Mouse (Mus musculus): ENCODE results near the gene Hjurp. TPM values are rescaled to one million over a fixed set of nuclear protein-coding genes. Genes with fewer than 3 reads are reported as not detected.

The Hjurp gene
- polyA plus RNA-seq, 1 experiment from 2014 or later: 66.4 TPM

GRCm38 (mm10) chr1:88289917-88290316 is 12.5 kb upstream of the Hjurp start:
- H3K9me3 ChIP-seq (ENCODE audit: control insufficient read depth, low read length): peaks cover 53% of the 10 kb centered on the region
- no peak overlapping the region for H3K4me3 ChIP-seq (ENCODE audit: low read length)
- WGBS: 41% methylated on average over 4 of the region's 4 CpGs

DNA sequence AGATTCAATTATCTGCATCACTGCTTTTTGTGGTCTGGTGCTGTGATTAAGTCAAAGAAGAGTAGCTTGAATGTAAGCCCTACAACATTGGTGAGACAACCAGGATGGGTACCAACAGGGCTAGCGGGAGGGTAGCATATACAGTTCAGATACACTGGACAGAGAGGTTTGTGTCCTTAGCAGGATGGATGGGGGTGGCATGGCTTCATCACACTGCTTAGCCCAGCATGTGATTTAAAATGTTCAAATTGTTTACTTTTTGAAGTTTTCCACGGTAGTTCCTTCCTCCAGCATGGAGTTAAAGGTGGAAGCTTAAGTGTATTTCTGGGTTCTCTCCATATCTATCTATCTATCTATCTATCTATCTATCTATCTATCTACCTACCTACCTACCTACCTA is 11.7 kb upstream of the Hjurp start:
- no peak overlapping the region for H3K9ac ChIP-seq (ENCODE audit: low read depth, low read length)
- WGBS: 53% methylated on average over 2 of the region's 2 CpGs
- peaks cover 56% of the 10 kb centered on the region for H3K9me3 ChIP-seq (ENCODE audit: control insufficient read depth, low read length)
- H3K27me3 ChIP-seq (replicated peaks; ENCODE audit: control insufficient read depth, insufficient read depth, low read length): no peaks in the 10 kb centered on the region
- no peak for ATAC-seq
- H3K27ac ChIP-seq (ENCODE audit: low read depth, low read length): no peak overlapping the region
- no peaks in the 10 kb centered on the region for H3K36me3 ChIP-seq (ENCODE audit: control insufficient read depth, insufficient read depth, low read length)
- H3K4me3 ChIP-seq (ENCODE audit: low read length): no peak overlapping the region
- H3K4me2 ChIP-seq (ENCODE audit: low read length): no peak overlapping the region
- no peaks in the 10 kb centered on the region for H3K4me1 ChIP-seq (ENCODE audit: control insufficient read depth, insufficient read depth, low read depth, low read length)

More at GRCm38 (mm10) chr1:88289917-88290316, 12.5 kb upstream of the Hjurp start:
- Histone ChIP-seq H3K4me2 (ENCODE audit: low read length) (no peak overlapping the region), H3K9ac (ENCODE audit: low read depth, low read length) (no peak overlapping the region), H3K27ac (ENCODE audit: low read depth, low read length) (no peak overlapping the region), H3K36me3 (ENCODE audit: control insufficient read depth, insufficient read depth, low read length) (no peaks in the 10 kb centered on the region), H3K27me3 (replicated peaks; ENCODE audit: control insufficient read depth, insufficient read depth, low read length) (no peaks in the 10 kb centered on the region), H3K4me1 (ENCODE audit: control insufficient read depth, insufficient read depth, low read depth, low read length) (no peaks in the 10 kb centered on the region)
- no peak for ATAC-seq

GRCm38 (mm10) chr1:88288789-88289127 is 11.3 kb upstream of the Hjurp start:
- Histone ChIP-seq H3K9me3 (ENCODE audit: control insufficient read depth, low read length) (peaks cover 60% of the 10 kb centered on the region), H3K9ac (ENCODE audit: low read depth, low read length) (no peak overlapping the region), H3K36me3 (ENCODE audit: control insufficient read depth, insufficient read depth, low read length) (no peaks in the 10 kb centered on the region), H3K27ac (ENCODE audit: low read depth, low read length) (no peak overlapping the region), H3K27me3 (replicated peaks; ENCODE audit: control insufficient read depth, insufficient read depth, low read length) (no peaks in the 10 kb centered on the region), H3K4me2 (ENCODE audit: low read length) (no peak overlapping the region), H3K4me3 (ENCODE audit: low read length) (no peak overlapping the region), H3K4me1 (ENCODE audit: control insufficient read depth, insufficient read depth, low read depth, low read length) (no peaks in the 10 kb centered on the region)
- ATAC-seq: no peak
- 73% methylated on average over 3 of the region's 3 CpGs for WGBS

GRCm38 (mm10) chr1:88288056-88288788 is 10.8 kb upstream of the Hjurp start:
- H3K4me1 ChIP-seq (ENCODE audit: control insufficient read depth, insufficient read depth, low read depth, low read length): no peaks in the 10 kb centered on the region
- no peak overlapping the region for H3K27ac ChIP-seq (ENCODE audit: low read depth, low read length)
- ATAC-seq: no peak
- peaks cover 65% of the 10 kb centered on the region for H3K9me3 ChIP-seq (ENCODE audit: control insufficient read depth, low read length)
- WGBS: 46% methylated on average over 3 of the region's 3 CpGs
- no peaks in the 10 kb centered on the region for H3K27me3 ChIP-seq (replicated peaks; ENCODE audit: control insufficient read depth, insufficient read depth, low read length)
- no peaks in the 10 kb centered on the region for H3K36me3 ChIP-seq (ENCODE audit: control insufficient read depth, insufficient read depth, low read length)
- no peak overlapping the region for H3K4me3 ChIP-seq (ENCODE audit: low read length)
- H3K9ac ChIP-seq (ENCODE audit: low read depth, low read length): no peak overlapping the region
- H3K4me2 ChIP-seq (ENCODE audit: low read length): no peak overlapping the region

GRCm38 (mm10) chr1:88287697-88287980 is 10.2 kb upstream of the Hjurp start:
- Histone ChIP-seq H3K9me3 (ENCODE audit: control insufficient read depth, low read length) (peaks cover 68% of the 10 kb centered on the region), H3K27ac (ENCODE audit: low read depth, low read length) (no peak overlapping the region), H3K27me3 (replicated peaks; ENCODE audit: control insufficient read depth, insufficient read depth, low read length) (no peaks in the 10 kb centered on the region), H3K4me2 (ENCODE audit: low read length) (no peak overlapping the region), H3K9ac (ENCODE audit: low read depth, low read length) (no peak overlapping the region), H3K36me3 (ENCODE audit: control insufficient read depth, insufficient read depth, low read length) (no peaks in the 10 kb centered on the region), H3K4me1 (ENCODE audit: control insufficient read depth, insufficient read depth, low read depth, low read length) (no peaks in the 10 kb centered on the region), H3K4me3 (ENCODE audit: low read length) (no peak overlapping the region)
- no peak for ATAC-seq
- WGBS: 38% methylated on average over 5 of the region's 5 CpGs

- 77% methylated on average over 13 of the region's 13 CpGs for WGBS
- H3K27me3 ChIP-seq (replicated peaks; ENCODE audit: control insufficient read depth, insufficient read depth, low read length): no peaks in the 10 kb centered on the region
Observed at GRCm38 (mm10) chr1:88286887-88287696, 9.7 kb upstream of the Hjurp start.

GRCm38 (mm10) chr1:88286136-88286845 is 8.9 kb upstream of the Hjurp start:
- Histone ChIP-seq H3K4me1 (ENCODE audit: control insufficient read depth, insufficient read depth, low read depth, low read length) (no peaks in the 10 kb centered on the region), H3K9ac (ENCODE audit: low read depth, low read length) (no peak overlapping the region), H3K27me3 (replicated peaks; ENCODE audit: control insufficient read depth, insufficient read depth, low read length) (no peaks in the 10 kb centered on the region), H3K27ac (ENCODE audit: low read depth, low read length) (no peak overlapping the region), H3K36me3 (ENCODE audit: control insufficient read depth, insufficient read depth, low read length) (no peaks in the 10 kb centered on the region), H3K4me3 (ENCODE audit: low read length) (no peak overlapping the region), H3K9me3 (ENCODE audit: control insufficient read depth, low read length) (peaks cover 58% of the 10 kb centered on the region), H3K4me2 (ENCODE audit: low read length) (no peak overlapping the region)
- 82% methylated on average over 15 of the region's 15 CpGs for WGBS
- ATAC-seq: no peak

More at GRCm38 (mm10) chr1:88286887-88287696, 9.7 kb upstream of the Hjurp start:
- Histone ChIP-seq H3K9me3 (ENCODE audit: control insufficient read depth, low read length) (peaks cover 66% of the 10 kb centered on the region), H3K4me3 (ENCODE audit: low read length) (no peak overlapping the region), H3K36me3 (ENCODE audit: control insufficient read depth, insufficient read depth, low read length) (no peaks in the 10 kb centered on the region), H3K4me1 (ENCODE audit: control insufficient read depth, insufficient read depth, low read depth, low read length) (no peaks in the 10 kb centered on the region), H3K4me2 (ENCODE audit: low read length) (no peak overlapping the region), H3K27ac (ENCODE audit: low read depth, low read length) (no peak overlapping the region), H3K9ac (ENCODE audit: low read depth, low read length) (no peak overlapping the region)
- no peak for ATAC-seq

- no peak overlapping the region for H3K9ac ChIP-seq (ENCODE audit: low read depth, low read length)
- no peaks in the 10 kb centered on the region for H3K36me3 ChIP-seq (ENCODE audit: control insufficient read depth, insufficient read depth, low read length)
- H3K27ac ChIP-seq (ENCODE audit: low read depth, low read length): no peak overlapping the region
- H3K4me1 ChIP-seq (ENCODE audit: control insufficient read depth, insufficient read depth, low read depth, low read length): no peaks in the 10 kb centered on the region
- ATAC-seq: no peak
- no peak overlapping the region for H3K4me3 ChIP-seq (ENCODE audit: low read length)
- H3K27me3 ChIP-seq (replicated peaks; ENCODE audit: control insufficient read depth, insufficient read depth, low read length): no peaks in the 10 kb centered on the region
- H3K4me2 ChIP-seq (ENCODE audit: low read length): no peak overlapping the region
- WGBS: 73% methylated on average over 5 of the region's 5 CpGs
- peaks cover 57% of the 10 kb centered on the region for H3K9me3 ChIP-seq (ENCODE audit: control insufficient read depth, low read length)
Observed at GRCm38 (mm10) chr1:88285652-88286051, 8.2 kb upstream of the Hjurp start.

- ATAC-seq: no peak
- 60% methylated on average over 7 of the region's 7 CpGs for WGBS
- peaks cover 53% of the 10 kb centered on the region for H3K9me3 ChIP-seq (ENCODE audit: control insufficient read depth, low read length)
Observed at GRCm38 (mm10) chr1:88284946-88285320, 7.5 kb upstream of the Hjurp start.

More at GRCm38 (mm10) chr1:88284946-88285320, 7.5 kb upstream of the Hjurp start:
- Histone ChIP-seq H3K4me2 (ENCODE audit: low read length) (no peak overlapping the region), H3K27me3 (replicated peaks; ENCODE audit: control insufficient read depth, insufficient read depth, low read length) (no peaks in the 10 kb centered on the region), H3K27ac (ENCODE audit: low read depth, low read length) (no peak overlapping the region), H3K9ac (ENCODE audit: low read depth, low read length) (no peak overlapping the region), H3K36me3 (ENCODE audit: control insufficient read depth, insufficient read depth, low read length) (no peaks in the 10 kb centered on the region), H3K4me1 (ENCODE audit: control insufficient read depth, insufficient read depth, low read depth, low read length) (no peaks in the 10 kb centered on the region), H3K4me3 (ENCODE audit: low read length) (no peak overlapping the region)
